Mouse (Mus musculus): ENCODE results near the gene Sh2d4b.
A peak's percentile ranks its signal among the peaks of the same experiment; 100 is the strongest.

Gene Sh2d4b

DNA sequence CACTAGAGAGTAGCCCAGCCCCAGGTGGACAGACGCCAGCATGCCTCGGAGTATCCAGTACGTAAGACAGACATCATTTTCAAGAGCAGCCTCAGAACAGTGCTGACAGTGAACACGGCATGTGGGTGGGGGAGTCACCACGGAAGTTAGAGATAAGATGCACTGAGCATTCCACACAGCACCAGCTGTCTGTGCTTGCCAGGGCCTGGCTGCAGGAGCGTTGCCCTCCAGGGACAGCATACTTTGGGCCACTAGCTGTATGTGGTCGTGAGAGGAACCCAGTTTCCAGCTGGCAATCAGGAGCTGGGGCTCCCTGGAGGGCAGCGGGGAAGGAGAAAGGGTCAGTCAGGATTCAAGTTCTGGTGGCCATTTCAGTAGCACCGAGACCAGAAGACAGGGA lies 13.7 kb upstream of the Sh2d4b start:
- no peak for DNase-seq (ENCODE audit: low read depth, low spot score)

DNA sequence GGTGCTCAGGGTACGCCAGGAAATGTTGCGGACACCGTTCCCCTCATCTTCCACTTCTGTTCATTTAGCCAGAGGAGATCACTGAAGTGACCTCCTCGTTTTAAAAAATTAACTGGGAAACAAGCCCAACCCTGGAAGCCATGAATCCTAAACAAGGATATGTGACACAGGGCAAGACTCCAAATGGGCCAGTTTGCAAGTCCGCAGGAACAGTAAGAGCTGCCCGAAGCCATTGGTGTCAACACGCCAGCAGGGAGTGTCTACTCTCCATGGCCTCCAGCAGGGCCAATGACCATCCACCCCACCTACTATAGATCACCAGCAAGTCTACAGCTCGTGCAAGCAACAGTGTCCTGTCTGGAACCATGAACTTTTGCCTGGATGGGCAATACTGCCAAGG lies 12.7 kb upstream of the Sh2d4b start:
- no peak for DNase-seq (ENCODE audit: low read depth, low spot score)

DNA sequence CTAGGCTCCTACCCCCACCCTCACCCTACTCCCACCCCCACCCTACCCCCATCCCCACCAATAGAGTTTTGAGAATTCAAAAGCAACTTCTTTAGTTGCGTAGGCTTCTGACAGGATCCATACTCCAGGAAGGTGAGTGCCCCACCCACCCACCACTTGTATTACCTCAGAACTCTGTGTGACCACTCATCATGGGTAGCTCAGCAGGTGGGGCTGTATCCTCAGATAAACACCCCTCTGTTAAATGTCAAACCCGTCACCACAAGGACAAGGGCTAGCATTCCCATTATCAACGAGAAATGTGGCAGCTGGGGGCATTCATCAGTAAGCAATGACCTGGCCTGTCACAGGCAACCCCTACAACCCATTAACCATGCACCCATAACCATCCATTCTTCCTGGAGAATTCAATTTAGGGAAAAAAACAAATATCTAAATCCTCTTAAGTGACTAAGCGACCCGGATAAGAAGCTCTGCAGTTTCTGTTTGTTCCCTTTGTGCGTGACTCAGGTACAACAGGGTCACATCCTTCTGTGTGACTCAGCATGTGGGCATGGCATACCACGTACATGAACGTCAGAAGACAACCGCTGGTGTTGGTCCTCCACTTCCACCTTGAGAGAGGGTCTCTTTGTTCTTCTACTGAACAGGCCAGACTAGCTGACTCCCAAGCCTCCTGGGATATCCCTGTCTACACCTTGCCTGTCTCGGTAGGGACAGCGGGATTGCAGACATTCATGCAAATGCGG lies 9.4 kb upstream of the Sh2d4b start:
- peak; percentile 50 for DNase-seq (ENCODE audit: low read depth, low spot score)

DNA sequence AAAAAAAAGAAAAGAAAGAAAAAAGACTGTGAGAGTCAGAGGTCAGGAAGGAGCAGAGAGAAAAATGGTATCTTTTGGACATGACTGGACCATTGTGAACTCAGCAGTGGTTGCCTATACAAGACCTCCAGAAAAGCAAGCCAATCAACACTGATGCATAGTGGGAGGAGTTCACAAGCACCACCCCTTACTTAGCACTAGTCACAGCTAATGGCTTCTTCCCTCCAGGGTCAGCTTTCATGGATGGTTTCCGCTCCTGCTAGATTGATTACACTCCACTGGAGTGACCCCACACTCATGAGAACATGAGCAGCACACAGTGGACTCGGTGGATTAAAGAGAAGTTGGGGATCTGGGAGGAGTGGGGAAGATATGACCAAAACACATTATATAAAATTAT lies 7.2 kb upstream of the Sh2d4b start:
- peak; percentile 50 for DNase-seq (ENCODE audit: low read depth, low spot score)

DNA sequence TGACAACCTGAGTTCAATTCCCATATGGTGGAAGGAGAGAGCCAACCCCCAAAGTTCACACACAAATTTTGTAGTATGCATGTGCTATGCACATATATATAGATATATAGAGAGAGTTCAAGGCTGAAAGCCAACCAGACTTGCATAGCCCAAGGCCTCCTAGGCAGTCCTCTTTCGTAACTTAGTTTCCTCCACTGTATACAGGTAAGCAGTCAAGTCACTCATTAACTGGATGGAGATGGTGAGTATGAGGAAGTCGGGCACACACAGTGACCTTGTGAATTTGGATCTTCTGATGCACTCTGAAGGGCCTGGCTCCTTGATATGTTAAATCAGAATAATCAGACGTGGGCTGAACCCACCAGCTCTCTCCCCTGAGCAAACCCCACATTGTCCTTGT lies 4.8 kb upstream of the Sh2d4b start:
- DNase-seq (ENCODE audit: low read depth, low spot score), result no peak

DNA sequence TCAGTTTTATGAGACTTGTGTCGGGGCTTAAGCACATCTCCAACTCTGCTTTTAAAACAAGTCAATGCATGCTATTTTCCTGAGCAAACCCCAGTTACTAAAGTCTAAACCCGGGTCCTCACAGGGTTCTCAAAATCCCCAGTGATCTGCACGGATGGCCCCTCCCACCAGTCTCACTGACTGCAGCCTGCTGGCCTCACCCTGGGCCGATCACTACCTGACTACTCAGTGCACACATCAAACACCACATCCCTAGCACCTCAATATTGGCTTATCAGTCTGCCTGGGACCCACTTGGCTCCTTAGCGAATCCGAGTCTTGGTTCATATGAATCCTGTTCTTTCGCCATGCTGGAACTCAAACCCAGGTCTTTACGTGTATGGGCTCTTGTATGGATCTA lies 2.6 kb upstream of the Sh2d4b start:
- DNase-seq (ENCODE audit: low read depth, low spot score), result no peak

DNA sequence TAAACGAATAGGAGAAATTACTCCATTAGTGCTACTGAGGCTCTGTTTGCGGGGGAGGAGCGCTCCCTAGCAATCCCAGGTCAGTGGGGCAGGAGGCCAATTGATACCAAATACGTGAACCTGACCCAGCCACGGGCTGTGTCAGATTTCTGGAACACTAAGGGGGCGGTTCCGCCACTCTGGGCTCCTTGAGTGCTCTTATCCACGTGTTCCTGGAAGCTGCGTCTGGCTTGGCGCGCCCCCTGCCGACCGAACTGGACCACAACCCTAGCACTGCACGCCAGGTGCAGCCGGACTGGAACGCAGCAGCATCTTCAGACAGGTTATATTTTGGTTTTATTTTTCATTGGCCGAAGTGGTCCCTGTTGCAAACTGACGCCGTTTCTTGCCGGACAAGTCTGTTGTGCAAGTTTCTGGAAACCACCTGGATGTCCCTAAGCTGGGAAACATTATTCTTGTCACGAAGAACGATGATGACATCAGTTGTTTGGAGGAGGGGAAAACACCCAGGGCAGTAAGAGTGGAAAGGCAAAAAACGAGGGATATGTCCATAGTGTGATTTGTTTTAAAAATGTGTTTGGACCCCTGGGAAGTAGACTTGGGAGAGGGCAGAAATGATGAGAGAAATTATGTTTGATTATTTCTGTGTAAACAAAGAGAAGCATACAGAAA lies 1.6 kb upstream of the Sh2d4b start:
- peak; percentile 90 for DNase-seq (ENCODE audit: low read depth, low spot score)

DNA sequence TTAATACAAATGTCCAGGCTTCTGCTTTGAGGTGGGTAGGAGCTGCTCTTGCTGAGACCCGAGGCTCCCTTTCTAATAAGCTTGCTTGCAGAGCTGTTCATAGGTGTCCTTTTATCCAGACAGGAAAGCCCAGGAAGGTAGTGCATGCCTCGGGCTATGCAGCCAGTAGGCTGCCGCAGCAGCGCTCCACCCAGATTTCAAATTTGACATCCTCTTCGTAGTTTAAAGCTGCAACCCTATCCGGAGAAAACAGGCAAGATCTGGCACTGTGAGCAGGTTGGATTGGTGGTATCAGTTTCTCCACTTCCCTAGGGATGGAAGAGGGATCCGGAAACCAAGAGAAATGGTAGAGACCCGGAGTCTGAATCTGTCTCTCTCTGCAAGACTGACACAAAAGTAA lies 818 bp upstream of the Sh2d4b start:
- DNase-seq (ENCODE audit: low read depth, low spot score), result peak; percentile 51

DNA sequence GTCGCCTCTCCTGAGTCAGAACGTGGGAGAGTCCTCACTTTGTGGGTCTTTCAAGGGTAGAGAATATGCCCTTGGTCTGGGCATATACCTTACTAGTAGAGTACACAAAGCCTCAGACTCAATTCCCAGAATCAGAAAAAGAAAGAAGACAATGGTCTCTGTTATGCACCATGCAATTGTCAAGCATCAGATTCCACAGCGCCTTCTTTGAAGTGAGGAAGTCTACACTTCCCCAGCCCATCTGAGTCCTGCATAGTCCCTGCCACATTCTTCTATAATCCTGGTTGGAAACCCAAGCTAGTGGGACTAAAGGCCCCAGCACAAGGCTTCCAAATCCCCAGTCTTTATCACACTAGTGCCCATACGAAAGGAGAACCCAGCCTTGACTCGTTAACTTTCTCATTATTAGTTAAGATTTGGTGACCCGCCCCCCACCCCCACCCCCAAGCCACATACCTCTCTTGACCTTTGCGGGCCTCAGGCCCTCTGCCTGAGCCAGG lies 690 bp downstream of the Sh2d4b start:
- peak; percentile 92 for DNase-seq (ENCODE audit: low read depth, low spot score)

DNA sequence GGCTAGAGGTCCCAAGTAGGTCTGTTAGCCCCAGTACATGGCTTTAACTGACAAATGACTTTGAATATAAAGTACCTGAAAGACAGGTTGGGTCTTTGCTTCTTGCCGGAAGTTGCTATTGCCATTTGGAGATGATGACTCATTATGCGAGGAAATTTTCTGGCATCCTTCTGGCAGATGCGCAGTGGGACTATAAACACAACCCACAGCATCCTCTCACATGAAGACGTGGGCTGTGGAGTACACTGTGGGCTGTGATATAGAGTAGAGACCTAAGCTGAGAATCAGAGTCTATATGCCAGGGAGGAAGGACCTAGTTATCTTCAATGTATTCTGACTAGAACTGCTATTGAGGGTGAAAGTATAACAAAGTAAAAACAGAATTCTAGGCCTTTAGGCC lies 1.6 kb downstream of the Sh2d4b start:
- peak; percentile 79 for DNase-seq (ENCODE audit: low read depth, low spot score)

DNA sequence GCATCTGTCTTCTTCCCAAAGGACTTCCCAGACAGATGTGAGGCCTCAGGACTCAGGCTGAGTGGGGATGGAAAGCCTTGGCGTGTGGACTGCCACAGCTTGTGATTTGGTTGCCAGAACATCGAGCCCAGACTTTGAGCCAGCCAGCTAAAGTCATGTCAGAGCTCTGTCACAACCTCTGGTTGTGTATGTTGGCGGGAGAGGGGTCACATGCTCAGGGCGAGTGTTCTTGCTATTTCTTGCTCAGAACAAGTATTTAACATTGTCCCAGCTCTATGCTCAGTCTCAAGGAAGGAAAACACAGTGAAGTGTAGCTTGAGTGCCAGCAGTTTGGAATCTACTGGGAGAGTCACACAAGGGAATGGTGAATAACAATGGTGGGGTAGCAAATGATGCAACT lies 3.4 kb downstream of the Sh2d4b start:
- peak; percentile 55 for DNase-seq (ENCODE audit: low read depth, low spot score)

DNA sequence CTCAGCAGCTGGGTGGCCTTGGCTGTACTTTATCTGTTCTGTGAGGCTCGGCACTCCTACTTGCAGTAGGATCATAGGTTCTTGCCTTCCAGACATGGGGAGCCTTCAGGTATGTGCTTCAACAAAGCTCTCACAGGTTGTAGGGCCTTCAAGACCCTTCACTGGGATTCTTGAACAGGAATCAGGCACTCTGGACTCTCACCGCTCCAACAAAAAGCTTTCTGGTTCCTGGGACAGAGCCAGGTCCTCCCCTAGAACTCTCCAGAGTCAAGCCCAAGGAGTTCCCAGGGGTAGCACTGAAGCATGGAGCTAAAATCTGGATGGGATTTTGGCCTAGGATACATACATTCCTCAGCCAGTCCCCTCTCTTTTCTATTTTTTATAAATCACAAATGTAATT lies 3.9 kb downstream of the Sh2d4b start:
- no peak for DNase-seq (ENCODE audit: low read depth, low spot score)

DNA sequence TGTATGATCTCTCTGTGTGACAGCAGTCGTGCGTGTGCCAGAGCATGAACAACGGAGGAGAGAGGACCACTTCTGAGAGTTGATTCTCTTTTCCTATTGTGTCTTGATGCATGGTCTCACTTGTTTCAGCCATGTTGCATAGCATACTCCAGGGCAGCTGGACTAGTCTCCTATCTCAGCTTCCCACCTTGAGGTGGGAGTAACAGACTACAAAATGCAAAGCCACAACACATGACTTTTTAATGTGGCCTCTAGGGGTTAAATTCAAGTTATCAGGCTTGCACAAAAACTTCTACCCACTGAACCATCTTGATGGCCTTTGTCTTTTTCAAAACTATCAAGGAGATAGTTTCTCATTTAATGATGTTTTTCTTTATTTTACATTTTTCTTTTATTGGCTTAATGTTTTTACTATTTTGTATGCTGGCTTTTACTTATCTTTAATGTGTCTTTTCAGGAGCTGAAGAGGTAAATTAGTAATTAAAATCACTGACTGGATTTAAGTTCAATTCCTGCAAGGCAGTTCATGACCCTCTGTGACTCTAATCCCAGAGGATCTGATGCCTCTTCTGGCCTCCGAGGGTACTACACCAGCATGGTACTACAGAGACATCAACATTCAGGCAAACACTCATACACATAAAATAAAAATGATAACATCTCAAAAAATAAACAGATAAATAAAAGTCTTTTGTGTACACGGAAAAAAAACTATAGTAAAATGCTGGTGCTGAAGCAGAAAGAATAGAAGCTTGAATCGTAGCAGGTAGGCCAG lies 6.5 kb downstream of the Sh2d4b start:
- DNase-seq (ENCODE audit: low read depth, low spot score), result peak; percentile 64

DNA sequence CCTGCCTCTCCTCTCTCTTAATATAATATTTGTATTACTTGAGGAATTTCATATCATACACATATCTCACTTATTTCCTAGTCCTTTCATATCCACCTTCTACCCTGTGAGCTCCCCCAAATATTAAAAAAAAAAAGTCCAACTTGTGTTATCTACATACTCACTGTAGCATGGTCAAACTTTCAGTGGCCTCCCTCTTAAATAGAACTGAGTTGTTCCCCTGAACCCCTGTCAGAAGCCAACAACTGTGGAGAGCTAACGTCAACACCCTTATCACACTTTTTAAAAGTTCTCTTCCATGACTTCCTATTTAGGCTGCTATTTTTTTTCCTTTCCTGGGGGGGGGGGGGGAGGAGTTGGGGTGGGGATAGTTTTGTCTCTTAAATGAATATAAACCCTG lies 7.3 kb downstream of the Sh2d4b start:
- DNase-seq (ENCODE audit: low read depth, low spot score), result no peak

DNA sequence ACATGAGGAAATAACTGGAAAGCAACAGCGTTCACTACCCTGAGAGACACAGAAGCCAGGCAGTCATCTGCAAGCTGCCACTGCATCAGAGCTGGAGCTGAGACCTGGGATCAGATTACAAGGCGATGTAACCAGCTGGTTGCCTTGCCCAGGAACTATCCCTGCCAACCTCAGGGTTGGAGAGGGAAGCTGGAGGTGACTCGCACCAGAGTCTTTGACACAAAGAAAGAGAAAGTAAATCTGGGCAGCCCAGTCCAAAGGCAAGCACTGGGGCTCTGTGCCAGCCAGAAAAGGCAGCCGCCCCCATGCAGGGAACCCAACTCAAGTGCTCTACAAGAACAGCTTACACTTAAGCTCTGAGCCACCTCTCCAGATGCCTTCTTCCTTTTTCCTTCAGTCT lies 7.8 kb downstream of the Sh2d4b start:
- DNase-seq (ENCODE audit: low read depth, low spot score), result no peak

DNA sequence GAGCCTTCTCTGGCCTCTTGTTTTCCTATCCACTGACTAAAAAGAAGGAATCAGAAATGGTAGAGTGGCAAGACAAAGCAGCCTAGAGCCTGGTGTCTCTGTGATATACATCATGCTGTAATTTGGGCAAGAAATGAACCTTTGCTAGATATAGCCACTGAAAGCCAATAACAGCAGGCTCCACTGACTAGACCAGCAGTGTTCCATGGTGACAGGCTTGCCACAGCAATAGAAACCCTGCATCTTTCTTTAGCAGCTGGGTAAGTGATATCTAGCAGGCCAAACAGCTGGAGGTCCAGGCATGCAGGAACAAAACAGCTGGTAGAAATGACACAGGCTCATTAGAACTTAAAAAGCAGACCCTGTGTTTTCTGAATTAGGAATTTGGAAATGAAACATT lies 18.5 kb downstream of the Sh2d4b start:
- DNase-seq (ENCODE audit: low read depth, low spot score), result no peak

DNA sequence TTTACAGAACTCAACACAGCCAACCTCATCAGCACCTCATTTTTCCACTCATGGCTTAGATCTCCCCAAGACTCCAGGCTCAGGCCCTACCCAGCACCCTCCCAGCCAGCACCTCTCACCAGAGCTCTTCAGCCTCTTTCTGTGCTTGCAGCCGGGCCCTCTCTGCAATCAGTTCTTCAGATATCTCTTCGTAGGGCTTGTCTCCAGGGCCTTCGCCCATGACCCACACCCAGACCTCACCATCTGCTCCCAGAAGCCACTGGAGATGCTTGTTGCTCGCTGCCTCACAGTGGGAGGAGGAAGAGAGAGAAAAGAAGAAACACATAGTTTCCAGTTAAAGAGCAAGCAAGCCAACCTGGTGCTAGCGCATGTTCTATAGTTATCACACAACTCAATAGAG lies 19.1 kb downstream of the Sh2d4b start:
- DNase-seq (ENCODE audit: low read depth, low spot score), result no peak

DNA sequence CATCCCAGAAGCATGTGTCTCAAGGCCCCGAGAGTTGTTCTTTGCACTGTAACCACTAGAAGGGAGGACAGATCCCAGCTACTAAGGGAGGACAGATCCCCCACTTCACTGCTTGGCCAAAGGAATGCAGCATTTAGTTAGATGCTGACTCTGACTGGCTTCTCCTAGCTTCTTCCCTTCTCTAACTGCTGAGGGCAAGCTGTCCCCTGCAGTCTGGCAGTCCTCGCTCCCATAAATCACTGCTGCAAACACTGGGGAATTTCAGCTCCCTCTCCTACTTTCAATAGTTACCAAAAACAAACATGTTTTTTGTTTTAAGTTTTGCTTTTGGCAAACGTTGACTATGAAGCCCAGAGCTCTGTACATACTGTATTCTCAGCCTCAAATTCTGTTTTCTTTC lies 22.5 kb downstream of the Sh2d4b start:
- no peak for DNase-seq (ENCODE audit: low read depth, low spot score)

DNA sequence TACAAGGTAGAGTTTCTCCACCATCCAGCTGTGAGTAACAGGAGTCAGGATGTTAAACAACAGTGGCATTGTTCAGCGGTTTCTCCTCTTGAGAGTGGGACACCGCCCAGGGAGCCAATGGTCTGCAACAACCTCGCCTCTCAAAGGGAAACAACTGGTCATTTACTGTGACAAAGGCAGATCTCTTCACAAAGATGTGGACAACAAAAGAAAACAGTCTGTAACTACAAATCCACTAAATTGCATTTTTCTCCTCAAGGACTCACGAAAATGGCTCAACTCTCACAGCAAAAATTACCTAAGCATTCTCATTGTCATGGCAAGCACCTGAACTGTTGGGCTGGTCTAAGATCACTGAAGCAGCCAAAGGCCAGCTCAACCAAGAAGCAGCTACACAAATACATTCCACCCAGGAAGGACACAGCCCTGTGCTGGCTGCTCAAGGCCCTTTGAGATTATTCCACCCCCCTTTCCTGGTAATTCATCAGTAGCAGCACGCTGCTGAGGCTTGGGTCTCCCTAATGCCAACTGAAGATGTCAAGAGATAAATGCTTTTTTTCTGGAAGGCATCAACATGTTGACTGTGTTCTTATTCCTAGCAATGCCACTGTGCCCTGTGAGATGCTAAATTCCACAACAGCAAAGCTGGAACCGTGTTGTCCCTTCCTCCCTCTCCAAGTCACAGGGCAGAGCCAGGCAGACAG lies 28.1 kb downstream of the Sh2d4b start:
- DNase-seq (ENCODE audit: low read depth, low spot score), result peak; percentile 89

DNA sequence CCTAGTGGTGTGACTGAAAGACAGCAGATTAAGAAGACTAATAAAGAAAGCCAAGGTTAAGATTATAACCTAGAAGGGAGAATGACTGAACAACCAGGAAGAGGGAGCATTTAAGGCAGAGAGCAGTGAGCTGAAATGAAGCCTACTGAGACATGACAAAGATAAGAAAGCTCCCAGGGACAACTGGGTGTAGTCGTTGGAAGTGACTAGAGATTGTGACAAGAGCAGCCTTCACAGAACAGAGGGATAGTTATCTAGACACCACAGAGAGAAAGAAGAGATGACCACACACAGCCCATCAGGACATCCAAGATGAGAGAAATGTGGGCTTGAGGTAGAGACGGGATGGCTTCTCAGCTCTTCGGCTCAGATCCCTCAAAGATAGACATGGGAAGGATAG lies 29.4 kb downstream of the Sh2d4b start:
- DNase-seq (ENCODE audit: low read depth, low spot score), result no peak

DNA sequence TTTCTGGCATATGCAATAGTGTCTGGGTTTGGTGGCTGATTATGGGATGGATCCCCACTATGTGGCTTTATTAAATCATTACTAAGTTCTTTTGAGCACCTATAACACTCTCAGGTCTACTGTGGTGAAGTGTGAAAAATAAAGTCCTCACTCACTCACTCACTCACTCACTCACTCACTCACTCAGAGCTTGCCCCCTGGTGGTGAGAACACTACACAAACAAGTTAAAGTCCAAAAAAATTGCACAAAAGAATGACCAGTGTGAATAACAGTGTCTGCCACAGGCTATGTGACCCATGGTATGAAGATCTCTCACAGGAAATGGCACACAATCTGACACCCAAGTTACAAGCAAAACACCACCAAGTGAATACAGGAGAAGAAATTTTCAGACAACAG lies 30.0 kb downstream of the Sh2d4b start:
- DNase-seq (ENCODE audit: low read depth, low spot score), result peak; percentile 53

DNA sequence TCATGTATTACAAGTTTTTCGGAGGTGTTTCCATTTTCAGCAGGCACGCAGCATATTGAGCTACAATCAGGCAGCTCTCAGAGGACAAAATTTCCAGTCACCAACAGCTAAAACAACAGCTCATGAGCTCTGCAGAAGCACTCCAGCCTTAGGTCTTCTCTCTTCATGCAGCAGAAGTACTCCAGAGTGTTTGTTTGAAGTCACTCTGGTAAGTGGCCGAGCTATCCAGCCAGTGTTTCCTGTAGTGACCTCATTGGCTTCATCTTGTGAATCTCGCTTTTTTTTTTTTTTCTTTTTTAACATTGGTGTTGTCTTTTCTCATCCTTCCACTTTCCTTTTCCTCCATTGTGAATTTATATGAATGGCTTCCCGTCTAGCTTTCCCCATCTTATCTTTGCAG lies 40.1 kb downstream of the Sh2d4b start:
- DNase-seq (ENCODE audit: low read depth, low spot score), result no peak
